Mouse (Mus musculus): ENCODE data around the gene Kit. TPM values are rescaled to one million over a fixed set of nuclear protein-coding genes. Genes with fewer than 3 reads are reported as not detected.

Kit gene
- polyA plus RNA-seq, 1 experiment, result 82.3 TPM

GRCm38 (mm10) chr5:75702080-75702479 is 127.4 kb downstream of the Kit start:
- TF ChIP-seq CTCF (IDR thresholded peaks at IDR 0.05; ENCODE audit: borderline replicate concordance, insufficient read depth, low read depth, low read length), result no peak
- no peak for TF ChIP-seq POLR2A (IDR thresholded peaks at IDR 0.05; ENCODE audit: borderline replicate concordance, insufficient read depth, low read length)
- H3K27ac ChIP-seq (ENCODE audit: insufficient read depth, low read length), result no peak overlapping the region
- 64% methylated on average over 8 of the region's 8 CpGs for WGBS

DNA sequence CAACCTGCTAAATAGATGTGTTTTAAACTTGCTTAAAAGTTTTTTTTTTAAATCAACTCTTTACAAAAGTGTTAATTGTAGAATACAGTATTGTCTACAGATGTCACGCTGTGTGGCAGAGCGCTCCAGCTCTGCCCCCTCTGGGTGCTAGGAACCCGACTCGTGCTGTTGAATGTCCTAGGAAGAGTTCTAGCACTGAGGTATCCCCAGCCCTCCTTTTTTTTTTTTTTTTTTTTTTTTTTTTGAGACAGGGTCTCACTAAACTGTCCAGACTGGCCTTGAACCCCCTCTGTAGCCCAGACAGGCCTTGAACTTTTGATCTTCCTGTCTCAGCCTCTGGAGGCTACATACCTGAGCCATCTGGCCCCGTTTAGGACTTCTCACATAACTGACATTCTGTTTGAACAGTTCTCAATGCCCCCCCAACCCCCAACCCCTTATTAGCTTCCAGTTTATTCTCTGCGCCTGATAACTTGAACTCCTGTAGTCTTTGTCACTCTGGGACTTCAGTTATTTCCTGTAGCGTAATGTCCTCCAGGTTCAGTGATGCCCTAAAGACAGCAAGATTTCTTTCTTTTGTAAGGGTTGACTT is 130.0 kb downstream of the Kit start:
- H3K4me1 ChIP-seq (ENCODE audit: control insufficient read depth, insufficient read depth, low read length), result no peaks in the 10 kb centered on the region
- 86% methylated on average over 7 of the region's 7 CpGs for WGBS
- H3K4me3 ChIP-seq (replicated peaks; ENCODE audit: insufficient read depth, low read depth, low read length), result no peak overlapping the region
- TF ChIP-seq POLR2A (IDR thresholded peaks at IDR 0.05; ENCODE audit: borderline replicate concordance, insufficient read depth, low read length) (no peak), CTCF (IDR thresholded peaks at IDR 0.05; ENCODE audit: borderline replicate concordance, insufficient read depth, low read depth, low read length) (no peak)
- no peaks in the 10 kb centered on the region for H3K27me3 ChIP-seq (ENCODE audit: control insufficient read depth, insufficient read depth, low read length)
- no peak for DNase-seq
- H3K27ac ChIP-seq (ENCODE audit: insufficient read depth, low read length), result no peak overlapping the region

More at GRCm38 (mm10) chr5:75702080-75702479, 127.4 kb downstream of the Kit start:
- Histone ChIP-seq H3K27me3 (ENCODE audit: control insufficient read depth, insufficient read depth, low read length) (no peaks in the 10 kb centered on the region), H3K4me1 (ENCODE audit: control insufficient read depth, insufficient read depth, low read length) (no peaks in the 10 kb centered on the region), H3K4me3 (replicated peaks; ENCODE audit: insufficient read depth, low read depth, low read length) (no peak overlapping the region)
- DNase-seq, result no peak

DNA sequence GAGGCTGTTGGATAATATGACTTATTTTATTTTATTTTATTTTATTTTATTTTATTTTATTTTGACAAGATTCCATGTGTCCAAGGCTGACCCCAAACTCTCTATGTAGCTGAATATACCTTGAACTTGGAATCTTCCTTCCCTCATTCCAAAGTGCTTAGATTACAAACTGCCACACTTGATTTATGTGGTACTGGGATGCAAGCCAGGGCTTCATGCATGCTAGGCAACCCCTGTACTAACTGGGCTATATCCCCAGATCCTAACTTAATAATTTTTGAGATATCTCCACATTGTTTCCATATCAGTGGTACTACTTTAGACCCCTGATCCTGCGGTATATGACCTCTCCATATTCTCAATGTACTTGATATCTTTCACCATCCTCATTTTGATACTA is 130.7 kb downstream of the Kit start:
- 94% methylated on average over 1 of the region's 1 CpGs for WGBS
- no peak for DNase-seq
- no peak for TF ChIP-seq CTCF (IDR thresholded peaks at IDR 0.05; ENCODE audit: borderline replicate concordance, insufficient read depth, low read depth, low read length)
- no peak for TF ChIP-seq POLR2A (IDR thresholded peaks at IDR 0.05; ENCODE audit: borderline replicate concordance, insufficient read depth, low read length)
- Histone ChIP-seq H3K27me3 (ENCODE audit: control insufficient read depth, insufficient read depth, low read length) (no peaks in the 10 kb centered on the region), H3K27ac (ENCODE audit: insufficient read depth, low read length) (no peak overlapping the region), H3K4me1 (ENCODE audit: control insufficient read depth, insufficient read depth, low read length) (no peaks in the 10 kb centered on the region), H3K4me3 (replicated peaks; ENCODE audit: insufficient read depth, low read depth, low read length) (no peak overlapping the region)

Measured in cerebellum, adult 2 months (tissue).